Mouse (Mus musculus): ENCODE data around the gene Aqp5.
A peak's percentile ranks its signal among the peaks of the same experiment; 100 is the strongest.

Aqp5 gene

DNA sequence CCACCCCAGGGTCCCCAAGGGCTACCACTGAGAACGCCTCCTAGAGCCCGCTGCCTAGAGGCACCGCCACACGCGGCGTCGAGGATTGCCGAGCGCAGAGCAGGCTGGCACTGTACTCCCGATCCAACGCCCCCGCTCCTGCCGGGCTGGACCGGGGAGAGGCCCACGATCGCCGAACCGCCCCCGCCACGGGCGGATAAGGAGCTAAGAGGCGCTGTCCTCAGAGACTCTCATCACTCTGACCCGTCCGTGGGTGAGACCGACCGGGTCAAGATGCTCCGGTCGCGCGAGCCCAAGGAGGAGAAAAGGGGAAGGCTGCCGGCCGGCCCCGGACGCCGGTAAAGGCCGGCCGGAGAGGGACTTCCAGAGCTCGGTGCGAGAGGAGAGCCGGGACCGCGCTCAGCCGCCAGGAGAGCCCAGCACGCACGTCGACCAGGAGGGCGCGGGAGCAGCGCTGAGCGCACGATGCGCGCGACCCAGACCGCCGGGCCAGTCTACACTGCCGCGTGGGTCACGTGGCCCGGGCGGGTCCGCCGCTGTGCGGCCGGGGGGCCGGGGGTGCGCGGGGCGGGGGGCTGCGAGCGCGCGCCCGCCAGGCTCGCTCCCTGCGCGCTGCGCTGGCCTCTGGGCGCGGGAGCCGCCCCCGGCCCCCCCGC lies at the start of gene Aqp5:
Gene Aqp5 (plus strand): TSS at position 354 of the 656 bp plus-strand sequence.
- DNase-seq (ENCODE audit: low spot score in 2 of 2): no peak

DNA sequence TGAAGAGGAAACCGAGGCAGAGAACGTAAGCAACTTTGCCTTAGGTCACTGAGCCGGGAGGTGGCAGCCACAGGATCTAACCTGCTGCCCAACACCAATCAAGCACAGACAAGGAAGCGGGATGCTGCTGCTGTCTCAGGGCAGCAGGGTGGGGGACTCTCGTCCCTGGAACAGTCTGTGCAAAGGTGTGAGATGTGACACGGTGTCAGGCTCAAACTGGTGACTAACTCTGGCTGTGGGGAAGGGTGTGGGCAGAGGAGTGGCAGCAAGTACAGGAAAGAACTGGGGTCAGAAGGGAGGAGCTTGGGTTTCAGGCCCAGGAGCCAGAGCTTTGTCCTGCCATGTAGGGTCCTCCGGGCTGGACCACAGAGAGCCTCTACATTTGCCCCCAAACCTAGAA lies 46.5 kb upstream of the Aqp5 start:
- DNase-seq (ENCODE audit: low spot score in 2 of 2): no peak

DNA sequence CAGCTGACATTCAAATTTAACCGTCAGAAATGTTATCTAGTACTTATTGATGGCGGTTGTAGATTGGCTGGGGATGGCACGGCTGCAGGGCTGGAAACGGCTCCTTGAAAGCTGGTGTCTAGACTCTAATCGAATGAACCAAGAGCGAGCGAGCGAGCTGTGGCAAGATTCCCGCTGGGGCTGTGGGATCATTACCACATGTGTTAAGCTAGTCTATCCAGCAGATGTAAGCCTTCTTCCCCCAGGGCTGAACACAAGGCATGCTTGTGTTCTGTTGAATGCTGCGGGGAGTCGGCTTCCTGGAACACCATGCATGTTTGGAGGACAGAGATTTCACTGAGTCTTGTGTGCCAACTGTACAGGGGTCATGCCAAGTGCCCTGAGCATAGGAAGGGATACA lies 44.0 kb upstream of the Aqp5 start:
- DNase-seq (ENCODE audit: low spot score in 2 of 2): no peak

DNA sequence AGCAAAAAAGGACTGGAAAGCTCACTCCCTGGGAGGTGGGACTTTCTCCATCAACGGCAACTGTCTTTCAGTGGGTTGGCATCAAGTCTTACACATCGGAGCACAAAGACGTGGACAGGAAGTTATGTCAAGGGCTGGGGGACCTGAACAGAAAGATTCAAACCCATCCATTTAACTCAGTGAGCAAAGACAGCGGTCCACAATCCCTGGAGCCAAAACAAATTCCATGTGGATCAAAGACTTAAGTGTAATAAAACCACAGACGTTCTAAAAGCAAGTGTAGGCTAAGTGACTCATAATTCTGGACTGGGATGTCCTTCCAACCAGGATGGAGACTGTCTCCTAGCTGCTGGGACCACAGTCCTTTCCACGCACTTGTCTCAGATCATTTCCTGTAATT lies 42.9 kb upstream of the Aqp5 start:
- no peak for DNase-seq (ENCODE audit: low spot score in 2 of 2)

DNA sequence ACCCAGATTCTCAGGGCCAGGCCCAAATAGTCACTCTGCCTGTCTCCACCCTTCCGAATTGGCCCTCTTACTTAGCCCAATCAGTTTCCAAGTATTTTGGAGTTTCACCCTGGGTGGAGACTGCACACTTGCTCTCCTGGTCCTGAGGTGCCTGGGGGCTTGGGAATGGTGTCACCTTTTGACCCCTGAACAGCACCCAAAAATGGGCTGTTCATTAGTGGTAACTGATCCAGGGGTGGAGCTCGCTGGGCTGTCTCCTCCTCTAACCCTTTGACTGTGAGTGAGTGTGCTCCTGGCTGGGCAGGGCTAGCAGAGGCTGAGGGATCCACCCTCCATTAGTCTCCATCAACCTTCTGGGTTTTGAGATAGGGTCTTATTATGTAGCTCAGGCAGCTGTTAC lies 40.7 kb upstream of the Aqp5 start:
- no peak for DNase-seq (ENCODE audit: low spot score in 2 of 2)

DNA sequence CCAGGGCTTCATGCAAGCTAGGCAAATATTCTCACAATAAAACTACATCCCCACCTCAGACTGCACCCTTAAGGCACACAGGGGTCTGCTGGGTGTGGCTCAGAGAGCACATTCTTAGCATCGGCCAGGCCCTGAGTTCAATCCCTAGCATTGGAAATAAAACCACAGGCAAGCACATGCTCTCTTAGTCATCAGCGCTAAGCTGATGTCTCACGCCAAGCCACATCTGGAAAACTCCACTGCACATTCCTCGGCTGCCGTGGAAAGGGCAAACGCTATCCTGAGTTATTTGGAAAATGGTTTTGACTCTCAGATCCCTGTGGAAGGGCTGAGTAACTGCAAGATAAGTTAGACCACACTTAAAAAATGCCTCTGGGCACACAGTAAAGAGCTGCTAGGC lies 36.8 kb upstream of the Aqp5 start:
- no peak for DNase-seq (ENCODE audit: low spot score in 2 of 2)

DNA sequence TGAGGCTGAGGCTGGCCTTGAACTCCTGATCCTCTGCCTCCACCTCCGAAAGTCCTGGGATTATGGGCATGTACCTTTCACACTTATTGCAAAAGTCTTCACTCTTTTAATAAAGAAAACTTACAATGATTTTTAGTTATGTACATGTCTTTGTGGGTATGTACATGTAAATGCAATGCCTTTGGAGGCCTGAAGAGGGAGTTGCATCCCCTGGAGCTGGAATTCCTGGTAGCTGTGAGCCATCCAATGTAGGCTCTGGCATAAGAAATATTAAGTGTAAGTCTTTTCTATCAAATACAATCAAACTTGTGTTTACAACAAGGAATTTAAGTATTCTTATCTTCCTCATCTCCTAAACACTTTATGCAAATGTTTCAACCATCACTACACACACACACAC lies 31.6 kb upstream of the Aqp5 start:
- no peak for DNase-seq (ENCODE audit: low spot score in 2 of 2)

DNA sequence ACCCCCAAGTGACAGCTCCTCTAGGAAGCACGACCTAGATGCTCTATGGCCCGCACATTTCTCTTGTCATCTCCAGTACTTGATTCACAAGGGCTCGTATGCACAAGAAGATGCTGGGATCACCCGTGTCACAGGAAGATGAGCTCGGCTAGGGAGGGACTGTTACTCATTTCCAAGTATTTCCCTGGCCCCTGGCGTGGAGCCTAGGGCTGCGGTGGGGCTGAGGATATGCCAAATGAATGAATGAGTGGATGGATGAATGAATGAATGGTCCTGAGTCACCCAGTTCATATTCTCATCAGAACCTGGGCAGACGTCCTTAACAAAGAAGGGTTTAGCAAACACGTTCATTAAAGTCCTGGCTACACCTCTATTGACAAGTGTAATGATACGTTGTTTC lies 30.3 kb upstream of the Aqp5 start:
- no peak for DNase-seq (ENCODE audit: low spot score in 2 of 2)

DNA sequence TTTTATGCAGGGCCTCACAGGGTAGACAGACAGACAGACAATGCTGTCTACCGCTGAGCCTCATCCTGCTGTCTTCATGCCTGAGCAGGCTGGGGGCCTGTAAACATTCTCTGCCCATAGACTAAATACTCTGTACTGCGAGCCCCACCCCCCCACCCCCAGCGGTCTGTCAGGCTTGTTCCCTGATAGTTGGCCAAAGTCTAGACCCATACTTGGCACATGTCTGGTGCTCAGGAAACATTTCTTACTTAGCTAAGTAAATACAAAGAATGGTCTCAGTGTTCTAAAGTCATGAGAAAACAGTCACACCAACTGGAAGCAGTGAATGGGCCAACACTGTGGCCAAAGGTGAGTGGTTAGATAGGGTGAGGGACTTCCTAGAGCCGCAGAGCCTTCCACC lies 23.2 kb upstream of the Aqp5 start:
- DNase-seq (ENCODE audit: low spot score in 2 of 2): no peak

DNA sequence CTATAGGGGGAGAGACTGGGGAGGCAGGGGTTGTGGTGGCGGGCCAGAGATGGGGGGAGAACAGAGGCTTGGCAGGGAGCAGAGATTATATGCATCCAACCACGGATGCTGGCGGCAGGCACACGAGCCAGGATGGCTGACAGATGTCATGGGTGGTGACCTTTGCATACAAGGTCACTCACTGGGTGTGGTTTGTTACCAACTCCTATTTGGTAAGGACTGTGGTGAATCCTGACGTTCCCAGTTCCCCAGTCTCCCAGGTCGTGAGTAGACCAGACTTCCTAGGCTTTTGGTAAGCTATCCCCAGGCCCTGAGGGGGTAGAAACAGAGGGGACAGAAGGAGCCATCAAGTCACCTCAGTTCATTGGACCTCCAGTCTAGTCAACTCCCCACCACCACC lies 21.9 kb upstream of the Aqp5 start:
- DNase-seq (ENCODE audit: low spot score in 2 of 2): no peak

DNA sequence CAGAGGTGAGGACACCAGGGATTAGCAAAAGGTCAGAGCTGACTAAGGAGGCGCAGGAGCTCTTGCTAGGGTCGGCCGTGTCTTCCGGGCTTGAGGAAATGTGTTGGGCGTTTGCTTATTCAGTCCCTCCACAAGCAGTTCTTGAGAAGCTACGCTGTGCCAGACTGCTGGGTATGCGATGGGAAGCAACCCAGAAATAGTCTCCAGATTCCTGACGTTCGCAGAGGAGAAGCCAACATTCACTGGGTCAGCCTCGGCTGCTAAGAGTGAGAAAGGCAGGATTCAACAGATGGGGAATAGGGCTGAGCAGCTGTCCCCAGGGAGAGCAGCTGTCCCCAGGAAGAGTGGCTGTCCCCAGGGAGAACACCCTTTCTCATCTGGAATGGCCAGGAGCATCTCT lies 21.5 kb upstream of the Aqp5 start:
- no peak for DNase-seq (ENCODE audit: low spot score in 2 of 2)

DNA sequence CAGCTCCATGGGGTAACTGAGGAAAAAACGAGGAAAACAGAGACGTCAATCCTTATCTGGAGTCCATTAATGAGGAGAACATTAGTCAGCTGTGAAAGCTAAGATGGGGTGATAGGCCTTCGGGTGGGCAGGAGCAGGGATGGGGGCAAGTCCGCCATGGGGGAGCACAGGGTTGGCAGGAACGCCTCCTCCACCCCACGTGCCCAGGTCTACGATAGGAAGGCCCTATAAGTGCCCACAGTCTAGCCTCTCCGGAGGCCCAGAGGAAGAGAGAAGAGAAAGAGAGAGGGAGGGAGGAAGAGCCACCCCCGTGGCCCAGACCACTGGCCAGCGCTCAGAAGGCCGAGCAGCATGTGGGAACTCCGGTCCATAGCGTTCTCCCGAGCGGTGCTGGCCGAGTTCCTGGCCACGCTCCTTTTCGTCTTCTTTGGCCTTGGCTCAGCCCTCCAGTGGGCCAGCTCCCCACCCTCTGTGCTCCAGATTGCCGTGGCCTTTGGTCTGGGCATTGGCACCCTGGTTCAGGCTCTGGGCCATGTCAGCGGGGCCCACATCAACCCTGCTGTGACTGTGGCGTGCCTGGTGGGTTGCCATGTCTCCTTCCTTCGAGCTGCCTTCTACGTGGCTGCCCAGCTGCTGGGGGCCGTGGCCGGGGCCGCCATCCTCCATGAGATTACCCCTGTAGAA lies 11.6 kb upstream of the Aqp5 start, which contains the start of gene Aqp2:
Gene Aqp2 (plus strand): TSS at position 254 of the 684 bp plus-strand sequence.
- DNase-seq (ENCODE audit: low spot score in 2 of 2): no peak

DNA sequence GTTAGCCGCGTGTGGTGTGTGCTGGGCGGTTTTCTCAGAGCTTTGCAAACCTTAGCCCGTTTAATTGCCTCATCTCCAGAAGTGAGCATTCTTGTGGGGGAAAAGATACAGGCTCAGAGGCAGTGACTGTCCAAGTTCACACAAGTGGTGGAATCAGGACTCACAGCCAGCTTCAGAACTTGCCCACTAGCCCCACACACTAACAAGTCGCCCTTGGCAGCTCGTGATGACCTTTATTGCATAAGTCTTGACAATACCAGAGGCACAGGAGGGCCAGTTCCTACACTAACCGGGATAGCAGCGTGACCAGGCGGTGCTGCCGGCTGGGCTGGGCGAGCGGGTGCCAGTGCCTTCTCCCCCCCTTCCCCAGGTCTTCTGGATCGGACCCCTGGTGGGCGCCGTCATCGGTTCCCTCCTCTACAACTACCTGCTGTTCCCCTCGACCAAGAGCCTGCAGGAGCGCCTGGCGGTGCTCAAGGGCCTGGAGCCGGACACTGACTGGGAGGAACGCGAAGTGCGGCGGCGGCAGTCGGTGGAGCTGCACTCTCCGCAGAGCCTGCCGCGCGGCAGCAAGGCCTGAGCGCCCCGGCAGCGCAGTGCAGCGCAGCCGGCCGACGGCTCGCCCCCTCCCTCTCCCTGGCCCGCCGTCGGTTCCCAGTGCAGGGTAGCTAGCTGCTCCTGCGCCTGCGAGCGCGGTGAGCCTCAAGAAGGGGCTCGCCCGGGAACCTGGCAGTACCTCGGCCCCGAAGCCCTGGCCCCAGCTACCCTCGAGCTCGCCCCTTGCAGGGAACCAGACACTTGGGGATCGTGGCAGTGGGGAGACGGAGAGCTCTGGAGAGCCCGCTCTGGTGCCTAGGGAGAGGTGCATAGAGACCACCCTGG lies 6.9 kb upstream of the Aqp5 start:
- DNase-seq (ENCODE audit: low spot score in 2 of 2): peak in 1 of 2 experiments; percentile 49

DNA sequence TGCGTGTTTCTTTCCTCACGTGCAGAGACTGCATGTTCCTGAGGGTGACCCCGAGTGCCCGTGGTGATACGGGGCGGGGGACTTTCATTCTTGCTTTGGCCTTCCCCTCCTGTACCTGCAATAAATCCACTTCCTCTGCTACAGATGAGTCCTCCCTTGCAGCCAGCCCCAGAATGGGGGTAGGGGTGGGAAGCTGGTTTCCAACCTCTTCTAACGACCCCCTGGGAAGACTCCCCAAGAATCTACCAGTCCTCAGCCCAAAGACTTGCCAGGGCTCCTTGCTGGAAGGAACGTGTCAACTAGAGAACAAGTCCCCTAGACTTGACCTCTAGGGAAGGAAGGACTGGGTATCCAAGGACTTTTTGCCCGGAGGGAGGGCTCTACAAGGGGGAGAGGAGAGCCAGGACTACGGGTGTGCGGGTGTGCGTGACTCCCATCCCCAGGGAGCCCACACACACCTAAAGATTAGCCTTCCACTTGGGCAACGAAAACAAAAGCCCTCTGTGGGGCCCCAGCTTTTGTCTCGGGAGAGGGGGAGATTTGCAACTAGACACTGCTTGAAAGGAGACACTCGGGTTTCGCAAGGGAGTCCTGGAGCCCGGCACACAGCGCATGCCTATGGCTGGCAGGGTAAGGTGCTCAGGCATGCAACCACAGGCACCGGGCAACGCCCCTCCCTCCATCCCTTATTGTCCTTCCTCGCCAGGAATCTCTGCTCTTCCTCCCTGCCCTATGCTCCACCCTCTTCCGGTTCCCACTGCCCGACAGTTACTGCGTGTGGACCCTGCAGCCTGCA lies 6.0 kb upstream of the Aqp5 start:
- DNase-seq (ENCODE audit: low spot score in 2 of 2): peak; percentile 30 to 44

DNA sequence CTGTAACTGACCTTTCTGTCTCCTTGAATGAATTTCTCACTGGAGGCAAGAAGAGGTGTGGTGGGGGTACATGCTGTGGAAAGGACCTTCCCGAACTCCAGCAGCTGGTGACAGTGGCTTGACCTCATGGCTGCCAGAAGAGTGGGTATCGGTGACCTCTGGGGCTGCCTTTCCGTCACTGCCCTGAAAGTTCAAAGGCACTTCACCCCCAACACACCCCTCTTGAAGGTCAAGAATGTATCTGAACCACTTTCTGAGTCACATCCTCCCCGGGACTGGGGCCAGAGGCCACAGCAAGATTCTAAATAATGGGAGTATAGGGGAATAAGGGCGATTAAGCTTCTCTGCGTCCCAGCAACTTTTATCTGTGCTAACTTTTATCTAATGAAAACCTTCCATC lies 4.8 kb upstream of the Aqp5 start:
- no peak for DNase-seq (ENCODE audit: low spot score in 2 of 2)

DNA sequence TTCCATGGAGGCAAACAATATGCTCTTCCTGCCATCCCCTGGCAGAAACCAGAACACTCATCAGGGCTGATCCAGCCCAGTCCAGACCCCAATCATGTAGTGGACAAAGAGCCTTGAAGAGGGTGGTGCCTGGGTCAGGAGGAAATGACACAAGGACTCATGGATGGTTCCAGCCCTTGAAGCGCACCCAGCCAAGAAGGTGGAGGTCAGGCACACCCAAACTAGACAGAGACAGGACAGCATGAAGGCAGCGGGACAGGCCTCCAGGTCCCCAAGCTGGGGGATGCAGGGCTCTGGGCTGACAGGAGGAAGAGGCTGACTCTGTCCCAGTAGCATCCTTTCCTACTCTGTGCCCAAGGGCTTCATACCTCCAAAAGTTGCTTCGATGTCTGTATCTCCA lies 4.1 kb upstream of the Aqp5 start:
- no peak for DNase-seq (ENCODE audit: low spot score in 2 of 2)

DNA sequence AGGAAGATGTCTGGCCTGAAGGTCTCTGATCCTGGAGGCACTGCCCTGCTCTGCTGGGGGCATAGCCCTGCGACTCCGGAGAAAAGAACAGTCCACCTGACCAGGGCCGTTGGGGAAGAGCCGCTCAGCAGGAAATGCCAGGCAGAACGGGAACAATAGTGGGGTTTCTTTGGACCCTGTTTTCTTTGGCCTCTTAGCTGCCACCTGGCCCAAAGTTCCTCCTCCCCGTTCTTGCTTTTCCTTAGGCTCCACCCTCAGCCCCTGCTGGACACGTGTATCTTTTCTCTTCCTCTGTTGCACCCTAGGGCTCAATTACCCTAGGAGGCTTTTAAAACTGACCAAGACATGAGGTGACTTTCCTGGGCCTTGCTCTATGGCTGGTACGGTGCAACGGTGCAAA lies 1.3 kb upstream of the Aqp5 start:
- no peak for DNase-seq (ENCODE audit: low spot score in 2 of 2)

DNA sequence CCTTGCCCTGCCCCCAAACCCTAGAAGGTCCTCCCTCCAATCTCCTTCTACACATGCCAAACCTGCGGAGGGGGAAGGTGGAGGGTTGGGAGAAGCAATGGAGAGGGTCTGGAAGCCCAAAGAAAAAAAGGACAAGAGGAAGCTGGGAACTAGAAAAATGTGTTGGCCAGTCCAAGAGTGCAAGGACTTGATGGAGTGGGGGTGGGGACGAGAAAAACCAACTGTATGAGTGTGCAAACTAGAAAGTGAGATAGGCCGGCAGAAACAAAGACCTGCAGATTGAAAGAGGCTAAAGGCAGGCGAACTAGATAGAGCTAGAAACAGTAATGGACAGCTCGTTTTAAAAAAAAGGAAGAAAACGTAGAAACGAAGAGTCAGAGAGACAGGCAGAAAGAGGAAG lies 878 bp upstream of the Aqp5 start:
- no peak for DNase-seq (ENCODE audit: low spot score in 2 of 2)

DNA sequence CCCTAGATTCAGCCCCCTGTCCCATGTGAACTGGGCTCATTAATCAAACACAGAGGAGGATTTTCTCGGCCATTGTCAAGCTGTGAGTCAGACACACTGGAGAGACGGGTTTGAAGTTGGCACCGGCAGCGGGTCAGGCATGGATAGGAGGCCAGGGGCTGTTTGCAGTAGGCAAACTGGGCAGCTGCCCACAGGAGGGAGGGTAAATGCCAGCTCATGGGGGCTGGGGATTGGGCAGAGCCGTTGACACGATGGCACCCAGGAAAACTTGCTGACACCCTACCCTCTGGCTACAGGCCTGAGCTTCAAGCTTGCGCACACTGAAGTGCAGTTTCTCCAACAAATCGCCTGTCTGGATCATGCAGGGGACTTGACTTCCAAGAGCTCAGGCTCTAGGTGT lies 1.6 kb downstream of the Aqp5 start:
- peak; percentile 30 to 31 for DNase-seq (ENCODE audit: low spot score in 2 of 2)

DNA sequence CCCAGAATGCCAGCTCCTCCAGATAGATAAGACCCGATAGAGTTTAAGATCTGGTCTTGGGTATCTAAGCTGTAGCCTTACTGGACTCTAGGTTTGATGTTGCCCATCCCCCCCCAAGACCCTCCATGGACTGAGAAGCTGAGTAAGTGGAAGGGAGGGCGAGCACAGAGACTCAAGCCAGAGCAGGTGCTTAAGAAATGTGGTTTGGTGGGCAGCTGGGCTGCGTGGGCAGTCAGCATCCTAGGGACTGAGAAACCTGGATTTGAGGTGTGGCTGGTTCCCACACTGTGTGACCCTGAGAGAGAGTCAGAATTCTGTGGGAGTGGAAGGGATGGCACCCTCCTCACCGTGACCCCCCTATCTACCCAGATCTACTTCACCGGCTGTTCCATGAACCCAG lies 2.3 kb downstream of the Aqp5 start:
- no peak for DNase-seq (ENCODE audit: low spot score in 2 of 2)

DNA sequence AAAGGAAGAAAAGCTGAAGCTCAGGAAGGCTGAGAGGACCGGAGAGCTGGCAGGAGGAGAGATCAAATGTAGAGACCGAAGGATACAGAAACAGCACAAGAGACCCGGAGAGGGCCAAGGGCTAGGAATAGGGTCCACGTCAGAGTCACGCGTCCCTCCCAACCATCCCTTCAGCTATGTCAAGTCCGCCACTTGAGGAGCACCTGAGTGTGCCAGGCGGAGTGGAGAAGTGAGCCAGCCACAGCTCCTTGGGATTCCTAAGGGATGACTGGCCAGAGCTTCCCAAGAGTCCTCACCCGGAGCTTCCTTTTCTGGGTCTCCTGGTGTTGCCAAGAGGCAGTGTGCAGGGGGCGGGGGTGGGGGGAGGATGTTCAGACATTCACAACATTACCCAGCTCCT lies 4.4 kb downstream of the Aqp5 start:
- DNase-seq (ENCODE audit: low spot score in 2 of 2): no peak
